Mouse (Mus musculus) granulocyte monocyte progenitor cell, adult 5-6 weeks (primary cell): ENCODE measurements around the gene Igf1r. TPM values are rescaled to one million over a fixed set of nuclear protein-coding genes. Genes with fewer than 3 reads are reported as not detected.

ENCODE experiments used
- ATAC-seq: replicated peaks from 2 replicates; pipeline ENCODE4 v1.8.0; 2016; ENCODE audit warnings: mild to moderate bottlenecking, moderate TSS enrichment, inconsistent platforms; ENCODE audit not compliant: poor library complexity, severe bottlenecking
- total RNA-seq, 2 experiments: library from RNA; stranded (forward) in 1 of 2; stranded (reverse) in 1 of 2; fragments of 200-712, 200-1000 nt in 1 of 2; fragments of >200 nt in 1 of 2; fragmentation: Nextera tagmentation in 1 of 2; gene quantifications; 2 replicates each; pipeline ENCODE4 v1.2.3; 2014 to 2017

Igf1r gene
- total RNA-seq (2014; fragmentation: Nextera tagmentation) (59.2 and 59.7 TPM in 2 replicates), total RNA-seq (2017) (27.9 and 29.4 TPM in 2 replicates)

DNA sequence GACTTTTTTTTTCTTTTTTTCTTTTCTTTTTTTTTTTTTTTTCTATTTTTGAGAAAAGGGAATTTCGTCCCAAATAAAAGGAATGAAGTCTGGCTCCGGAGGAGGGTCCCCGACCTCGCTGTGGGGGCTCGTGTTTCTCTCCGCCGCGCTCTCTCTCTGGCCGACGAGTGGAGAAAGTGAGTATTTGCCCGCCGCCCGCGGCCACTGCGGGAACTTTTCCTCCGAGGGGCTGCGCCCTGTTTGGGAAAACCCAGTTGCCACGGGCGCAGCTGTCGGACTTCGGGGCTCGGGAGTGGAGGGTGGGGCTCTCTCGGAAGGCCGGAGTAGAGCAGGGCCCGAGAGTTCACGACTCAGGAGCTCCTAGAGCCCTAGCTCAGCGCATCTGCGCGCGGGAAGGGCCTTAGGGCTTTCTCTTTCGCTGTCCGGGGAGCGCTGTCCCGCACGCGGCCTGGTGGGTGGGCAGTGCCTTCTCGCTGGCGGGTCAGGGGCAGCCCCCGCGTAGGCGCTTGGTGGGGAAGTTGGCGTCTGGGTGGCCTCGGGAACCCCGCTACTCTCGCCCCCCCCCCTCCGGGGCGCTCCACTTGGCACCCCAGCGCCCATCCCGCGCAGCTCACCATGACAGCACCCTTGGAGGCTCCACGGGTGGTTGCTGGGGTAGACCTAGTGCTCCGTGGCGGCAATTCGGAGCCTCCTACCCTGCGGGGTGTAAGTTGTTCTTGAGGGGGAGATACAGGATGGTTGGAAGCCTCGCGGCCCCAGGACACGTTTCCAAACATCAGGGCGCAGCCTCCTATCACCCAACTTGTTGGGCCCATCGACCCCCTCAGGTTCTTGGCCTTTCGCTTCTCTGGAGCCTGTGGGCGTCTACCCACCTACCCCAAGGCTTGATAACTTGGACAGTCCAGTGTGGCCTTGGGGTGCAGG lies at the start of gene Igf1r:
Gene Igf1r (plus strand): TSS at position 51 of the 924 bp plus-strand sequence.
- ATAC-seq: peak; percentile 26

DNA sequence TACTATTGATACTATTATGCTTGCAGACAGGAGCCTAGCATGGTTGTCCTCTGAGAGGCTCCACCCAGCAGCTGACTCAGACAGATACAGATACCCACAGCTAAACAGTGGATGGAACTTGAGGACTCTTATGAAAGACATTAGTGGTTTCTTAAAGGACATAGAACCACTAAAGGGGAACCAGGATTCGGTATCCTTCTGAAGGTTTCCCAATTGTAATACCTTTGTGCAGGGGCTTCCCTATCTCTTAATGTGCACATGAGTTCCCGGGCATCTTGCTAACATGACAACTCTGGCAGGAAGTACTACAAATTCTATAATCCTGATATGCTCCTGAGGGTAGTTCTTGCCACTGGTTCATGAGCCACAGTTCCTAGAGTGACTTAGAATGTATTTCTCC lies 46.3 kb upstream of the Igf1r start:
- ATAC-seq: peak; percentile 99

DNA sequence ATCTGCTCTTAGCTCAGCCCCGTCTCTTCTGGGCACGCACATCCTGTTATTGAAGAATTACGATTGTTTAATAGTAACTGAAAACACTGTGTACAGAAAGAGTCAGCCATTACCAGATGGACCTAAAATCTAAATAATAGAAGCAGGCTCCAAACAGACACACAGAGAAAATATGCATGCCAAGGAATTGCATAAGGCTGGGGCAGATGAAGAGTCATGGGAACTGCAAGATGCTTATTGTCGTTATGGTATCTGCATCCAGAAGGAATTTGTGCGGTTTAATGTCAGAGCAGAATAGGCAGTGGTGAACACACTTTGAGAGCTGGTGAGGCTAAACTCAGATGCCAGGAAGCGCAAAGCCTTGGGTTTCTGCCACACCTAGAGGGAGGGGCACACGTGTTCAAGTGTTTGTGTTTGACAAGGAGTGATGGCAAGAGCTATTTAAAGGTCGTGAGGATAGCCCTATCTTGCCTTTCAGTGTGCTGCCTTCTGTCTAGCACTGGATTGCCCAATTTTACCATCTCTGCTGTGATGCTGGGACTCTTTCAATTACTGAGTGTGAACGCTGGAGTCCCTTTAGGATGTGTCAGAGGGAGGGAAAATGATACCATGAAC lies 44.7 kb upstream of the Igf1r start:
- no peak for ATAC-seq

DNA sequence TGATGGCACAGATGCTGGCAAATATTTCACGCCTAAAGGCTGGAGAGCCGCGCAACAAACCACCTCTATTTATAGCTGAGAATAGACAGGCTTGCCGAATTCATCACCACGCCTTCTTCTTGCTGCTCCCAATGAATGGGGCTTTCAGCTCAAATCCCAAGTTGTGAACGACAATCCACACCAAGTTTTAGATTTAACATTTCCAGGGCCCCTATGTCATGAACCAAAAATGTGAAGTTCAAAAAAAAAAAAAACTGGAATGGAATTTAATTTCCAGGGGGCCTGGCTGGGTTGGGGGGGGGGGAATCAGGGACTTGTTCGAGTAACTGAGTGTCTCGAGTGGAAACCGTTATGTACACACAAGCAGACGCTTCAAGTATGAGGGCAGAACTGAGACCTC lies 42.1 kb upstream of the Igf1r start:
- no peak for ATAC-seq

DNA sequence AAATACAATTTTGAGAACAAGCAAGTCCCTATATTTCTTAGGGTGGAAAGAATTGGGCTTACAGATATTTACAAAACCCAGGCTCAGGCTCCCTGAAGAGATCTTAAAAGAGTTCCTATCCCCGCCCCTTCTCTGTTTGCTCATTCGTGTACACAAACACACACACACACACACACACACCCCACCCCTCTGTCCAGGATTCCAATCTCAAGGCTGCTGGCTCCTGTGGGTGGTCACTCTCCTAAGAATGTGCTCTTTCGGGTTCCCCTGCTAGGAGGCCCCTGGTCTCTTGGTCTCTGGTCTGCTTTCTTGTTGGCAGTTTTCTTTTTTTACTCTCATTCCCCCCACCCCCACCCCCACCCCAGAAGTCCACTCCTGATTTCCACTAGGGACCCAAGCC lies 41.7 kb upstream of the Igf1r start:
- ATAC-seq: no peak

DNA sequence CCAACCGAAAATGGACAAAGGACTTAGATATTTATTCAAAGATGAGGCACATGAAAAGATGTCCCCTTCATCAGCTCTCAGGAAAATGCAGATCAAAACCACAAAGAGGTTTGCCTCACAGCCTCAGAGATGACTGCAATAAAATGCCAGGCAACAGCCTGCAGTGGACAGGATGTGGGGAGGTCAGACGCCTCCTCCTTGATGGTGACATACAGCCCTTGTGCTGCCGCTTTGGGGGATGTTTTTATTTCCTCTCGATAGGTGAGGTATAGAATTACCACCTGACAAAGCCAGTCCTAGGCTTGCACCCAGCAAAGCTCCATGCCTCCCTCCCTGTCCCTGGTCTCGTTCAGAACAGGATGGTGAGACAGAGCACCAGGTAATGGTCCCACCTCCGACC lies 40.8 kb upstream of the Igf1r start:
- ATAC-seq: peak; percentile 98

DNA sequence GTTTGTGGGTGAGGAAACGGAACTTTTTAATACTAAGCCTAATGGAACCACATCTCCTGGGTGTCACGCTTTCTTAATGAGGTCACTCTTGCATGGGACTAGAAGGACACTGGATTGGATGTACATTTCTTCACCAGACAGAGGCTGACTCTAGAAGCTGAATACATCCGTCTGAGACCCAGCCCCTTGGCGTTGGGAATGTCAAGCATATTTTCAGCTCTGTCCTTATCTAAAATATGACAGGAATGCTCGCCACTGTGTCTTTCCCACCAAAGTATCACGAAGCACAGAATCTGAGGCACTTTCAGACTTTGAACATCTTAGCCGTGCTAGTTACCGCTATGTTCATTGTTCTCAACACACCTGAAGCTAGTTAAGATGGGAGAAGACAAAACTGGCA lies 35.7 kb upstream of the Igf1r start:
- ATAC-seq: no peak

DNA sequence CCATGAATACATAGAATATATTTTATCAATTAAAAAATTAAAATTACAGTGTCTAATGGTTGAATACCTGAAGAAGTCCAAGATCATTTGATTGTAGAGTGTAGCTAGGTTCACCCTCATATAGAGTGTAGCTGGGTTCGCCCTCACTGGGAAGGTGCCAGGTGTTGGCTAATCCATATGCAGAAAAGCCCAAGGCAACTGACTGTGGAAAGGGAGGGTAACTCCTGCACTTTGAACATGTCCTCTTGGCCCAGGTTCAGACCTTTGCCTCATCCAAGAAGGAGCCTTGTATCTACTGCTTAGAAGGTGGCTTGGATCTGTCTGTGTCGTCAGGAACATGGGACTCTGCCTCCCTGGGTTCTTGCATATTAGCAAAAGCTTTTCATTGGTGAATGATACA lies 34.9 kb upstream of the Igf1r start:
- no peak for ATAC-seq

DNA sequence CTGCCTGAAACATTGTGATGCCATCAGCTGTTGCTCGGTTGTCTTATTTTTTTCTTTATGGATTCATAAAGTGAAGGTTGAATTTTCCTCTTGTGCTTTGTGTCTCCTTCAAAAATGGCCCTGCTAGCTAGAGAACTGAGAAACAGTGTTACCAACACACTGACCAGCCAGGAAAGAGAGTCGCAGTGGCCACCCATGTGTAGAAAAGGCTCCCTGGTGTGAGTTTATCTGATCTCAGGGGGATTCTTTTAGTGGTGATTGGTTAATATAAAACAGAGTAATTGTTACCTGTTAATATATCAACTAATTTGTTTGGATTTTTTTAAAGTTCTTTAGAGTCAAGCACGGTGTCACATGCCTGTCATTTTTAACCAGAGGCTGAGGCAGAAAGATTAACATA lies 33.2 kb upstream of the Igf1r start:
- ATAC-seq: no peak

DNA sequence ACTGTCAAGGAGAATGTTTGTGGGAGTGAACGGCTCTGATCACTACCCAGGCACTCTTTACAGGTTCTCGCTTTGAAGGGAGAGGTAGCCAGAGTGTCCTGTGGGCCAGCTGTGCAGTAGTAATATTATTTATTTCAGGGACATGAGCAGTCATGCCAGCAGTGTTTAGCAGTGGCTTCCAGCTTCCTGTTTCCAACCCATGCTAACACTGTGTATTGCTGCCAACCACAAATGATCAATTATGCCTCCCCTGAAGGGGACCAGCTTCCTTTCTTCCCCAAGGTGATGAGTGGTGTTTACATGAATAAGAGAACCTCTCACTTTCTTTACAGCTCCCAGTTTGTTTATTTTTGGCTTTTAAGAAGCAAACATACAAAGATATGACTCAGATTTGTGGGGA lies 28.4 kb upstream of the Igf1r start:
- peak; percentile 65 for ATAC-seq

DNA sequence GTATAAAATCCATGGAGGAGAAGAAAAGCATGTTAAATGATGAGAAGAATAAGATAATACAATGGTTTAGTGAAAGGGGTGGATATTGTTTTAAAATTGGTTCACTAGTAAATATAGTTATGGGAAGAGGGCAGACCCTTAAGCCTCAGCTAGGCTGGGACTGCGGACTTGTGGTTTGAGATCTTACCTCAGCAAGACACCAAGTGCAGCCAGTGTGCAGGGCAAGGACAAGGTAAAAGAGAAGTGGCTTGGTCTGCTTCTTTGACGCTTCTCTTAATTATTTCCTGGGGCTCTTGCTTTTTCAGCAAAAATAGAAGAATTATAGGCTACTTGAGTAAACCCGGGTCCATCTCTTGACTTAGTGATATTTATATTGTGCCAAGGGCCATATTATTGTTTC lies 22.5 kb upstream of the Igf1r start:
- ATAC-seq: peak; percentile 59

DNA sequence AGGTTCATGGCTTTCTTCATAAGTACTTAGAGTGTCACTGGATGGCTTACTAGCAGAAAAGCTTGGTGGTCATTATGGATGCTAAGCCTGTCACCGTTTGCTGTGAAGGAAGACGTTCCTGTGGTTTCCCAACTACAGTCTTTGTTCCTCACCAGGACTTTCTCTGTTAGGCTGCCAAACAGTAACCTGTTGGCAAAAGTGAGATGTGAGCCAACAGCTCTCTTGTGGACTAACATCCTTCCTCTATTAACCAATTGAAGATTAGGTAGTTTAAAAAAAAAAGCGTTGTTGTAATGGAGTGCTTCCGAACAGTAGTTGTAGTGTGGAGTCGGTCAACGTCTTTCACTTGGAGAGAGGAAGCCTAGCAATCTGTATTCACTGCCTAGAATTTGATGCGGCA lies 15.8 kb upstream of the Igf1r start:
- peak; percentile 93 for ATAC-seq

DNA sequence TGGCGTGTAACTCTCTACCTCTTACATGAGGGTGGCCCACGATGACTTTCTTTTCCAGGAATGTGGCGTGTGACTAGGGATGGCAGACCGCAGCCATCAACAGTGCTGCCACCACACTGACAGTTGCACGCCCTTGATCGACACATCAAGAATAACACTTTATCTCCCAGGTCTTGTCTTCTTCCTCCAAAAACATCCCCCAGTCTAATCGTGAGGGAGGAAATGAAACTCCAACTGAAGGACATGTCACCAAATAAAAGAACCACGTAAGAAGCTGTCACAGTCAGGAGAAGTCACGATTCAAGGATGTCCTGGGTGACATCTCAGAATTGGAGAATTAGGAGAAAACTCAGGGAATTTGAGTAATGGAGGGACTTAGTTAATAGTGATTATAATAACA lies 8.8 kb upstream of the Igf1r start:
- peak; percentile 73 for ATAC-seq

DNA sequence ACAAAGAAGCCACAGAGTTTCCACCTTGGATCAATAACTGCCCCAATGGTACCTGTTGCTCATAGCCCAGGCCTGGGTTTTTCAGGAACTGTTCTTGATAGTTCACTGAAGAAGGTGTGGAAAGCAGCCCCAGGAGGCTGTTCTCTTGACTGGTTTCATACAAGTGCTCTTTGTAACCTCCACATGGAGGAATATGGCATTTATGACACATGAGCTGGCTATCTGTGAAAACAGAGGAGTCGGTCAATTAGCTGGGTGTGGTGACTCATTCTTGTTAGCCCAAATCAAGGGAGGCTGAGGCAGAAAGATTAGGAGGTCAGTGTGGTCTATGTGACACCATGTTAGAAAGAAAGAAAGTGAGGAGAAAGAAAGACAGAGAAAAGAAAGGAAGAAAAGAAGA lies 5.7 kb upstream of the Igf1r start:
- ATAC-seq: no peak

DNA sequence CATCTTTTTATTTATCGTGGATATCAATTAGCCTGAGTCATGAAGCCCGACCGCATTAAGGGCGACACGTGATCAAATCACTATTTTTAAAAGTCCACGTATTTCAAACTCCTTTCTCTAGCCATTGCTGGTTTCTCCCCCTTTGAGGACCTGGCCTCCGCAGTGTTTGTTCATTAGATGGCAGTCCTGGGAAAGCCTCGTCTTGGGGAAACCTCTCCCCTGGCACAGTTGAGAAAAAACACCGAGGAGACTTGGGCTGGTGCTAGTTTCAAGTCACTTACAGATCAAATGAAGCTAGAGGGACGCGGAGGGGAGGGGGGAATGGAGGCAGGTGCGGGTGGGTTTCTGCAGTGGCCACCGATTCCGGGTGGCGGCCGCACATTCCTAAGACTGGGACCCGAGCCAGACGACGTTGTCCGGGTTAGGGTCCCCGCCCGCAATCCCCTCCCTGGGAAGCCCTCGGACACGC lies 2.2 kb upstream of the Igf1r start:
- ATAC-seq: no peak

DNA sequence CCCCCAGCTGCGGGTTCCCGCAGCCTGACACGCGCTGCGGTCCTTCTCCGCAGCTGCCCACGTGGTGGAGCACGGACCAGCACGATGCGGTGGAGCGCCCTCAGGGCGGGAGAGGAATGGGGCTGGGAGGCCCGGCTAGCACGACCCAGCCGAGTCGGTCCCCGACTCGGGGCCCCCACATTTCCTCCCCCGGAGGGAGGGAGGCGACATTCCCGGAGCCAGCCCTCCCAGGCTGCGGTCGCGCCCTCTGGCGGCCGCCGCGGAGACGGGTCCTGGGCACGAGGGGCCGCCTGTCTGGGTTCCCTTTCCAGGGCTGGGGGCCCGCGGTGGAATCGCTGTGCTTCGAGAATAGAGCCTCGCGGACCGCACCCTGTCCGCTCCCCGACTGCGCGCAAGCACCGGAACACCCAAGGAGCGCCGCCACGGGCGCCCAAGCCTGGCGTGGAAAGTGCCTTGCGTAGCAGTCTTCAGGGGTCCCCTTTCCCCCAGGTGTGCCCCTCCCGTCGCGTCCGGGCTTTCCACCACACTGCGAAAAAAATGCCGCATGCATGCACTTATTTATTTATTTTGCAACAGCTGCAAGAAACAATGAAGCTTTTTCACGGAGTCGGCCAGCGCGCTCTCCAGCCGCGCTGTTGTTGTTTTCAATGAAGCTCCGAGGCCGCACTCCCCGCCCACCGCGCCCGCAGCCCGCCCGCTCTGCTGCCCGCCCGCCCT lies 1.7 kb upstream of the Igf1r start:
- ATAC-seq: peak; percentile 46

DNA sequence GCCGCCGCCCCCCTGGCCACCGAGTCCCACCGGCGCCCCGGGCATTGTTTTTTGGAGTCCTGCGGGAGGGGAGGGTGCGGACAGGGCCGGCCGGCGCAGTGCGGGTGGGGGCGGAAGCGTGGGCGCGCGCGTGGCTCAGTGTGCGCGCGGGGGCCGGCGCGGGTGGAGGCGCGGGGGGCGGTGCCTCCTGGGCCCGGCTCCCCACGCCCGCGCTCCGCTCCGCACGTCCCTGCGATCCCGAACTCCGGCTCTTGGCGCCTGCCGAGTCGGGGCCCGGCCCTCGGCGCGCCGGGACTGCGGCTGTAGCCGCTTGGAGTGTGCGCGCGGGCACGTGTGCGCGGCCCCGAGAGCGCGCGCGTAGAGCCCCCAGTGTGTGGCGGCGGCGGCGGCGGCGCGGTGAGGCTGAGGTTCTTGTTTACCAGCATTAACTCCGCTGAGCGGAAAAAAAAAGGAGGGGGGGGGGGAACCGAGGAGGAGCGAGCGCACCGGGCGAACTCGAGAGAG lies 1.0 kb upstream of the Igf1r start:
- ATAC-seq: peak; percentile 62

DNA sequence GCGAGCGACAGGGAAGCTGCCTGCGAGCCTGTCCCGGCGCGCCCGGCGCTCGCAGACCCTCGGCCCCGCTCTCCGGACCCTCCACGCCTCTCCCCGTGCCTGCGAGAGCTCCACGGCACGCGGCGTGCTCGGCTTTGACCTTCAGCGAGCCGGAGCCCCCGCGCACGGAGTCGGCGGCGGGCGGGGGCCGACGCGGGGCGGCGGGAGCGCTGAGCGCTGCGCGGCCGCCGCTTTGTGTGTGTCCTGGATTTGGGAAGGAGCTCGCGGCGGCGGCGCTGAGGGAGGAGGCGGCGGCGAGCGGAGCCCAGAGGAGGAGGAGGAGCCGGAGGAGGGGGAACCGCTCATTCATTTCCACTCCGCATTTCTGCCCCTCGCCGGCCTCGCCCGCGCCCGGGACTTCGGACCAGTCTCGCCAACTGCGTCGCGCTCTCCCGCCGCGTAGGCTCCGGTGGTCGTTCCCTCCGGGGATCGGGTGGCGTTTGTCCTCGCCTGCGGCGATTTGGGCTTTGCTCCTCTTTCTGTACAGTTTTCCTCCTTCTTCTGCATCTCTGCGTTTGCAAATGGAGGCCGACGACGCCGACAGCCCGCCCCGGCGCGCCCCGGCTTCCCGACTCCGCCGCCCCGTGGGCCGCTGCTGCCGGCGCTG lies 468 bp upstream of the Igf1r start:
- ATAC-seq: peak; percentile 38

DNA sequence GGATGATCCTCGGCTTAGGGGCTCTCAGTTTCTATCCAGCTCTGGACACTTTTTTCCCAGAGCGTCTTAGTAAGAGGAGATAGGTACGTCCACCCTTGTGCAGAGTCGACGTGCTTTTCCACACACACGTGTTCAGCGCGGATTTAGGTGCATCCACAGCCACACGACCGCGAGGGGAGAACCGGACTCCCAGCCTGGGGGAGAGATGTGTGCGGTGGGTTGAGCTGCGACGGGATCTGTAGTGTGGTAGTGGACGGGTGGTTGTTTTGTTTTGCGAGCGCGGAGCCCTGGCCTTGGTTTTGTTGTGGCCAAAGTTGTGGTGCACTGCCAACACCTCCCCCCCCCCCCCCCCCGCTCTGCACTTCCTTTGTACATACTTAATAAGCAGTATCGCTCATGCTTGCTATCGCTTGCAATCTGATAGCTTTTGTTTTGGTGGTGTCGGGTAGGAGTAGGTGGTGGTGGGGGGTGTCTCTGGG lies 1.2 kb downstream of the Igf1r start:
- no peak for ATAC-seq

DNA sequence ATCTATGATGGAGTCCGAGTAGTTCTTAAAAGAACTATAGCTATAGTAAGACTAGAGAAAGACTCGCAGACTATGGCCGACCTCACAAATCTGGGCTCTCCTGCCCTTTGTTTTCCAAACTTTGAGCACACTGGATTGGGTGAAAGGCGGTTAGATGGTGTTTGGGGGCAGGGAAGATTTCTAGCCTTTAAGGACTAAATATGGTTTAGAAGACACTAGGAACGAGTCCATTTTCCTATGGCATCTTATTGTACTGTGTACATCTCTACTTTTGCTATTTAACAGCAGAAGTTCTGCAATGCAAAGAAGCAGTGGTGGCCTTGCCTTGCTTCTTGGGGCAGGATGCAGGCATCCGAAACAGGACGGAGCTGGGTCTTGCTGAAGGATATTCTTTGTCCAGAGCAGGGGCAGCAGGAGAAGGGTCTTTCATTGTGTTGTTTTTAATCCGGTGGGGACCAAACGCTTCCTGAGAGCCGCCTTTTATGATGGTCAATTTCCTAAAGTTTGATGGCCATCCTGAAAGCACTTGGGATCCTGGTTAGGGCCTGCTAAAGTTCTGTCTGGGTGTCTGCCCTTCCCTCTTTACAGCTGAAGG lies 2.1 kb downstream of the Igf1r start:
- no peak for ATAC-seq
